Mouse (Mus musculus) gastrocnemius, adult 2 months (tissue): ENCODE data around the gene Phb. TPM values are rescaled to one million over a fixed set of nuclear protein-coding genes. Genes with fewer than 3 reads are reported as not detected.
A peak's percentile ranks its signal among the peaks of the same experiment; 100 is the strongest.

Experiments
- DNase-seq: peaks from one replicate; pipeline ENCODE4 v3.0.0; 2022
- H3K27ac ChIP-seq: fragments of 200-600 bp; 2 replicates; pipeline ENCODE4 v1.8.1; 2022; ENCODE audit warnings: mild to moderate bottlenecking
- H3K4me3 ChIP-seq: fragments of 200-600 bp; 2 replicates; pipeline ENCODE4 v1.8.1; 2022; ENCODE audit warnings: mild to moderate bottlenecking, moderate library complexity
- CTCF ChIP-seq: fragments of 200-600 bp; IDR thresholded peaks from 2 replicates; pipeline ENCODE4 v1.8.1; 2022; ENCODE audit warnings: antibody characterized with exemption, mild to moderate bottlenecking, moderate library complexity
- intact Hi-C: fragments of 180-260 bp; cut with DNase I; formaldehyde crosslinking; loops from one replicate; pipeline ENCODE4 v1.15.1; 2025
- total RNA-seq, 2 experiments: library from RNA; stranded (reverse); gene quantifications; 2 replicates each; pipeline ENCODE4 v1.2.3; 2021

Phb gene
- total RNA-seq, 2 experiments from 2014 or later: 162 to 201 TPM

GRCm38 (mm10) chr11:95640751-95641150, 26.0 kb upstream of the Phb start:
- DNase-seq: no peak
- Histone ChIP-seq H3K4me3 (no peak overlapping the region), H3K27ac (no peak overlapping the region)
- TF ChIP-seq CTCF: no peak
- intact Hi-C loops: no loop called here

- H3K4me3 ChIP-seq: no peak overlapping the region
- intact Hi-C loops: no loop called here
- no peak for DNase-seq
- no peak overlapping the region for H3K27ac ChIP-seq
- TF ChIP-seq CTCF: no peak
Measured at GRCm38 (mm10) chr11:95642534-95643280, 24.1 kb upstream of the Phb start.

GRCm38 (mm10) chr11:95643856-95644255, 22.9 kb upstream of the Phb start:
- no peak overlapping the region for H3K4me3 ChIP-seq
- intact Hi-C loops: no loop called here
- DNase-seq: no peak
- TF ChIP-seq CTCF: no peak; the same call in 1 of the 2 replicates
- H3K27ac ChIP-seq: no peak overlapping the region

GRCm38 (mm10) chr11:95644381-95644780, 22.4 kb upstream of the Phb start:
- H3K27ac ChIP-seq: no peak overlapping the region
- DNase-seq: no peak
- intact Hi-C loops: no loop called here
- no peak for TF ChIP-seq CTCF
- no peak overlapping the region for H3K4me3 ChIP-seq

GRCm38 (mm10) chr11:95645397-95646153, 21.2 kb upstream of the Phb start:
- intact Hi-C loops: no loop called here
- Histone ChIP-seq H3K27ac (no peak overlapping the region), H3K4me3 (no peak overlapping the region)
- no peak for DNase-seq
- TF ChIP-seq CTCF: no peak

- Histone ChIP-seq H3K27ac (no peak overlapping the region), H3K4me3 (no peak overlapping the region)
- TF ChIP-seq CTCF: no peak
- DNase-seq: no peak
- intact Hi-C loops: no loop called here
Measured at GRCm38 (mm10) chr11:95646154-95646490, 20.6 kb upstream of the Phb start.

GRCm38 (mm10) chr11:95647791-95648190, 19.0 kb upstream of the Phb start:
- no peak overlapping the region for H3K4me3 ChIP-seq
- DNase-seq: no peak
- TF ChIP-seq CTCF: no peak
- intact Hi-C loops: loop anchor here (2.0 kb wide), 2 partner anchors 25 to 61 kb away; partner anchors contain the start of gene Ngfr
- no peak overlapping the region for H3K27ac ChIP-seq

- peak; percentile 97 for TF ChIP-seq CTCF
- Histone ChIP-seq H3K4me3 (no peak overlapping the region), H3K27ac (no peak overlapping the region)
- intact Hi-C loops: loop anchor here (1.0 to 2.0 kb wide), 3 partner anchors 26 to 116 kb away; partner anchors contain the start of gene Ngfr
- peak; percentile 75 for DNase-seq
Measured at GRCm38 (mm10) chr11:95648827-95649226, 17.9 kb upstream of the Phb start.

GRCm38 (mm10) chr11:95649560-95649959, 17.2 kb upstream of the Phb start:
- no peak for DNase-seq
- intact Hi-C loops: loop anchor here (1.0 to 2.0 kb wide), 3 partner anchors 27 to 116 kb away; partner anchors contain the start of gene Ngfr
- no peak for TF ChIP-seq CTCF
- Histone ChIP-seq H3K4me3 (no peak overlapping the region), H3K27ac (no peak overlapping the region)

- no peak overlapping the region for H3K27ac ChIP-seq
- no peak overlapping the region for H3K4me3 ChIP-seq
- DNase-seq: no peak
- intact Hi-C loops: no loop called here
- no peak for TF ChIP-seq CTCF
Measured at GRCm38 (mm10) chr11:95650001-95650400, 16.8 kb upstream of the Phb start.

GRCm38 (mm10) chr11:95650981-95651380, 15.8 kb upstream of the Phb start:
- no peak overlapping the region for H3K27ac ChIP-seq
- no peak for TF ChIP-seq CTCF
- intact Hi-C loops: no loop called here
- H3K4me3 ChIP-seq: no peak overlapping the region
- DNase-seq: peak; percentile 75

GRCm38 (mm10) chr11:95657449-95657848, 9.3 kb upstream of the Phb start:
- DNase-seq: no peak
- TF ChIP-seq CTCF: no peak
- no peak overlapping the region; the same call in 1 of the 2 replicates for H3K27ac ChIP-seq
- no peak overlapping the region for H3K4me3 ChIP-seq
- intact Hi-C loops: no loop called here

- no peak for TF ChIP-seq CTCF
- DNase-seq: peak; percentile 48
- intact Hi-C loops: loop anchor here (10.0 kb wide), 1 partner anchor 408 kb away; the partner anchor contains the start of gene Atp5g1
Measured at GRCm38 (mm10) chr11:95667177-95667576, 420 bp downstream of the Phb start.

More at GRCm38 (mm10) chr11:95667177-95667576, 420 bp downstream of the Phb start:
- H3K27ac ChIP-seq: peak overlapping the region; percentile 86
- peak overlapping the region; percentile 82 for H3K4me3 ChIP-seq
